Mouse (Mus musculus) left cerebral cortex, postnatal 10 days (tissue): Measurements from ENCODE around the gene Zfp358. TPM values are rescaled to one million over a fixed set of nuclear protein-coding genes. Genes with fewer than 3 reads are reported as not detected.

Source experiments
- DNase-seq, 2 experiments: peaks; one replicate each; pipeline ENCODE4 v3.0.0; 2021 to 2022; ENCODE audit warnings: low spot score in 2 of 2, mixed read lengths in 1 of 2; ENCODE audit errors: extremely low spot score in 1 of 2
- intact Hi-C: fragments of 180-260 bp; cut with DNase I; formaldehyde crosslinking; loops from one replicate; pipeline ENCODE4 v1.15.1; 2025
- total RNA-seq, 2 experiments: library from RNA; stranded (reverse); gene quantifications; 2 replicates each; pipeline ENCODE4 v1.2.3; 2021

Gene Zfp358
- total RNA-seq, 2 experiments from 2014 or later = 29.4 to 31.2 TPM

DNA sequence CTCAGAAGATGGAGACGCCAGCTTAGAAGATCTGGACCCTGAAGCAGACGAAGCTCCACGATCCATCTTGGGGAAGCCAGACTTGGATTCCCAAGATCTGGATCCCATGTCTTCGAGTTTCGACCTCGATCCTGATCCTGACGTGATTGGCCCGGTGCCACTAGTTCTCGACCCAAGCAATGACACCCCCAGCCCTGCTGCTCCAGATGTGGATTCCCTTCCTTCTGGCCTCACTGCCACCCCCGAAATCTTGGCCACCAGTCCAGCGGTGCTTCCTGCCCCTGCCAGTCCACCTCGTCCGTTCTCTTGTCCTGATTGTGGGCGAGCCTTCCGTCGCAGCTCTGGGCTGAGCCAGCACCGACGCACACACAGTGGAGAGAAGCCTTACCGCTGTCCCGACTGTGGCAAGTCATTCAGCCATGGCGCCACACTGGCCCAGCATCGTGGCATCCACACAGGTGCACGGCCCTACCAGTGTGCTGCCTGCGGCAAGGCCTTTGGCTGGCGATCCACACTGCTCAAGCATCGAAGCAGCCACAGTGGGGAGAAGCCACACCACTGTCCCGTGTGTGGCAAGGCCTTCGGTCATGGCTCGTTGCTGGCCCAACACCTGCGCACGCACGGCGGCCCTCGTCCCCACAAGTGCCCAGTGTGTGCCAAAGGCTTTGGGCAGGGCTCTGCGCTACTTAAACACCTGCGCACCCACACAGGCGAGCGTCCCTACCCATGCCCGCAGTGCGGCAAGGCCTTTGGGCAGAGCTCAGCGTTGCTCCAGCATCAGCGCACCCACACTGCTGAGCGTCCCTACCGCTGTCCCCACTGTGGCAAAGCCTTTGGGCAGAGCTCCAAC lies 2.9 kb downstream of the Zfp358 start:
- intact Hi-C loops = no loop called here

GRCm38 (mm10) chr8:3496428-3496748 lies 3.5 kb downstream of the Zfp358 start:
- intact Hi-C loops = no loop called here
- DNase-seq = no peak

More for the DNA sequence above, 2.9 kb downstream of the Zfp358 start:
- peak in 1 of 2 experiments; percentile 55 for DNase-seq

DNA sequence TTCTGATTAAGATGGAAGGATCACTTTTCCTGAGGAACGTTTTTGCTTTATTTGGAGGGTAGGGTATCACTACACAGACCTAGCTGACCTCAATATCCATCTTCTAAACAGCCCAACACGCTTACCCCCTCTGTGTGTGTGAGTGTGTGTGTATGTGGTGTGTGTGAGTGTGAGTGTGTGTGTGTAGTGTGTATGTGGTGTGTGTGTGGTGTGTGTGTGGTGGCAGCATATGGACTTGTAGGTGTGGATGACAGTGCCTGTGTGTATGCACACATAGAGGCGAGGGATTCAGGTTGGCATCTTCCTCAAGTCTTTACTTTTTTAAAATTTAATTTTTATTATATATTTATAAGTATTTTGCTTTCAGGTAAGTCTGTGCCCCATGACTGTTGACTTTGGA lies 5.6 kb downstream of the Zfp358 start:
- intact Hi-C loops = no loop called here
- no peak for DNase-seq

DNA sequence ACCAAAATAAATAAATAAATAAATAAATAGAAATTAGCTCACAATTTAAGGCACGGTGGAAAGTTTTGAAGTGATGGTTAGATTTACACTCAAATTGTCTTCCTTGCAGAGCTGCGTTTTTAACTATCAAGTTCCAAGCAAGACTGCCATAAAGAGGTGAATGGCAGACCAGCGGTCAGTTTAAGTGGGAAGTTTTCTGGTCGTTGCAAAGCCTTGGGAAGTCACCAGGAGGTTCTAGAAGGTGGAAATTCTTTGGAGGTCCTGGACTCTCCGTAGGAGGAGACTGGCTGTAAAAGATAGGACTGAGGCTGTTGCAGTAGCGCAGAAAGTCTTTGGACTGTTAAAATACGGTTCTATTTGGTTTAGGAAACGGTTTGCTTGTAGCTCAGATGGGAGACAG lies 6.8 kb downstream of the Zfp358 start:
- DNase-seq = no peak
- intact Hi-C loops = no loop called here

GRCm38 (mm10) chr8:3500235-3501090 lies 7.5 kb downstream of the Zfp358 start, which contains the start of gene Mcoln1:
Gene Mcoln1 (plus strand): TSS chr8:3500457.
- peak; percentile 97 to 98 for DNase-seq
- intact Hi-C loops = no loop called here

DNA sequence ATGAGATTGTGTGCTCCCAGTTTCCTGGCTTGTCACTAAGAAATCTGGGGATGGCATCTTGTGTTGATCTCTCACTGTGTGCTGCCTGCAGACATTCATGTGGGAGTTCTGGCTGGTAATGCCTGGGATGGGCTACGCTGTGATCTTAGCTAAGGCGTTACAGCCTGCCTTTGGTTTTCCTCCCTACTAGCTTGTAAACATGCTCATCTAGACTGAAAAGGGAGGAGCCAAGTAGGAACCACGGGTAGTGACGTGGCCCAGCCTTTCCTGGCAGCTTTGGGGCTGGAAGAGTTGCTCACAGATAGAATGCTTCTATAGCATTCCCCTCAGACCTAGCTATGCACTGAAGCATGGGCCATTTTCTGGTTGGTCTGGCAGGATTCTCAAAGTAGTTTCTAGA lies 9.3 kb downstream of the Zfp358 start:
- no peak for DNase-seq

GRCm38 (mm10) chr8:3507979-3508754 lies 15.2 kb downstream of the Zfp358 start:
- intact Hi-C loops = no loop called here
- no peak for DNase-seq

More for the DNA sequence above, 9.3 kb downstream of the Zfp358 start:
- intact Hi-C loops = no loop called here

GRCm38 (mm10) chr8:3514681-3515247 lies 21.8 kb downstream of the Zfp358 start:
- peak in 1 of 2 experiments; percentile 29 for DNase-seq

GRCm38 (mm10) chr8:3515260-3515671 lies 22.3 kb downstream of the Zfp358 start, which contains the start of gene Pnpla6:
Gene Pnpla6 (plus strand): TSS chr8:3515384.
- DNase-seq = peak; percentile 86 to 94
- intact Hi-C loops = no loop called here

More at GRCm38 (mm10) chr8:3514681-3515247, 21.8 kb downstream of the Zfp358 start:
- intact Hi-C loops = no loop called here

GRCm38 (mm10) chr8:3515771-3516417 lies 23.0 kb downstream of the Zfp358 start:
- intact Hi-C loops = no loop called here
- DNase-seq = peak; percentile 55 to 82

- peak; percentile 94 to 96 for DNase-seq
- intact Hi-C loops = no loop called here
Observed at GRCm38 (mm10) chr8:3516450-3517116, 23.6 kb downstream of the Zfp358 start.

- peak; percentile 50 to 88 for DNase-seq
- intact Hi-C loops = no loop called here
Observed at GRCm38 (mm10) chr8:3517117-3517495, 24.2 kb downstream of the Zfp358 start.

DNA sequence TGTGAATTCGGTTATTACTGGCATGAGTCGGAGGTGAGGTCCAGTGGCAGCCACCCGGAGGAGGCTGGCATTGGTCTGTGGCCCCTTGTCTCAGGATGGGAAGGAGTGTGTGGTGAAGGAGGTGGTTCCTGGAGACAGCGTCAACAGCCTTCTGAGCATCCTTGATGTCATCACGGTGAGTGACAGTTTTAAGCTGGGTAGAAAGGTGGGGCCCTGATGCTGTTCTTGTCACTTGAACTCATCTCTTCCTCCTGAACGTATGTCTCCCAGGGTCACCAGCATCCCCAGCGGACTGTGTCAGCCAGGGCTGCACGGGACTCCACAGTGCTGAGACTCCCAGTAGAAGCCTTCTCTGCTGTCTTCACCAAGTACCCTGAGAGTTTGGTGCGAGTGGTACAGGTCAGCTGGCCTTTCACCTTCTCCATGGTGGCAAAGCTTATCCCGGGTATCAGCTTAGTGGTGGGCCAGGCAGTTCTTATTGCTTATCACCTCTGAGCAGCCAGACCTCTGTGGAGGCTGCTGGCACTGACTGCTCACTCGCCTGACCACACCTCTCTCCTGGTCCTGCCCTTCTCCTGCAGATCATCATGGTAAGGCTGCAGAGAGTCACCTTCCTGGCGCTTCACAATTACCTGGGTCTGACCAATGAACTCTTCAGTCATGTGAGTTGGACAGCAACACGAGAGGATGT lies 29.2 kb downstream of the Zfp358 start:
- no peak for DNase-seq
- intact Hi-C loops = no loop called here

DNA sequence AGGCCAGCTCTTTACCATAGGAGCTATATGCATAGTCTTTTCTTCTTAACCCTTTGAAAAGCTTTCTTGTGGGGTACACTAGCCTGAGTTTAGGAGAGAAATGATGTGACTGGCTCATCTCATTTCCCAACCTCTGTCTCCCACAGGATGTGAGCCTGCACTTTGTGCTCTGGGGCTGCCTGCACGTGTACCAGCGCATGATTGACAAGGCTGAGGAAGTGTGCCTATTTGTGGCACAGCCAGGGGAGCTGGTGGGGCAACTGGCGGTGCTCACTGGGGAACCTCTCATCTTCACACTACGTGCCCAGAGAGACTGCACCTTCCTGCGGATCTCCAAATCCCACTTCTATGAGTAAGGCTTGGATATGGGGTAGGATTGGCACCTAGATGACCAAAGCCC lies 37.9 kb downstream of the Zfp358 start:
- intact Hi-C loops = loop anchor here (5.0 kb wide), 1 partner anchor 81 kb away; no protein-coding TSS in a partner anchor
- DNase-seq = no peak

GRCm38 (mm10) chr8:3531936-3532335 lies 39.0 kb downstream of the Zfp358 start:
- no peak for DNase-seq
- intact Hi-C loops = loop anchor here (5.0 kb wide), 1 partner anchor 80 kb away; no protein-coding TSS in a partner anchor

- intact Hi-C loops = no loop called here
- peak in 1 of 2 experiments; percentile 44 for DNase-seq
Observed at GRCm38 (mm10) chr8:3536053-3536841, 43.3 kb downstream of the Zfp358 start.
